ENCODE assay signal across 7 mouse cellular contexts in genomic region chr5:52833761-52834274, GRCm38 (mm10). TPM values are rescaled to one million over a fixed set of nuclear protein-coding genes. Genes with fewer than 3 reads are reported as not detected.
A peak's percentile ranks its signal among the peaks of the same experiment; 100 is the strongest.
DNase-seq lines count a peak whose midpoint lies in the region; ATAC-seq lines count a peak whose summit lies in the region.

Anapc4 (plus strand) TSS chr5:52834012.

- H3K4me3 ChIP-seq in embryonic facial prominence, embryonic 12.5 days, result peak within 1 kb of the TSS; percentile 84
- peak within 1 kb of the TSS; percentile 71 for H3K4me3 ChIP-seq in limb, embryonic 11.5 days (ENCODE audit: low read depth, low read length)
- H3K4me3 ChIP-seq in midbrain, embryonic 14.5 days (replicated peaks; ENCODE audit: low read depth, low read length), result peak within 1 kb of the TSS; percentile 68

- H3K27ac ChIP-seq in embryonic facial prominence, embryonic 12.5 days, result peak within 1 kb of the TSS; percentile 90
- peak within 1 kb of the TSS; percentile 80 for H3K27ac ChIP-seq in limb, embryonic 11.5 days (replicated peaks; ENCODE audit: low read depth, low read length)
- peak within 1 kb of the TSS; percentile 89 for H3K27ac ChIP-seq in midbrain, embryonic 14.5 days (replicated peaks; ENCODE audit: low read depth, low read length)

- ATAC-seq in embryonic facial prominence, embryonic 12.5 days (ENCODE audit: insufficient number of reproducible peaks, insufficient read depth, low FRiP score, low TSS enrichment), result peak; percentile 99
- peak; percentile 100 for ATAC-seq in limb, embryonic 11.5 days (ENCODE audit: insufficient number of reproducible peaks, low FRiP score, low TSS enrichment, low read depth)
- ATAC-seq in midbrain, embryonic 14.5 days (ENCODE audit: low FRiP score, low TSS enrichment), result peak; percentile 98

- peak within 1 kb of the TSS; percentile 67 for H3K4me2 ChIP-seq in embryonic facial prominence, embryonic 12.5 days (replicated peaks)
- H3K4me2 ChIP-seq in limb, embryonic 11.5 days (ENCODE audit: low read depth, severe bottlenecking), result peak within 1 kb of the TSS; percentile 75
- H3K4me2 ChIP-seq in midbrain, embryonic 14.5 days (ENCODE audit: low read length), result peak within 1 kb of the TSS; percentile 90

- 1% methylated on average over 50 of the region's 50 CpGs for WGBS in embryonic facial prominence, embryonic 12.5 days
- WGBS in limb, embryonic 11.5 days, result under 1% methylated on average over 50 of the region's 50 CpGs
- under 1% methylated on average over 50 of the region's 50 CpGs for WGBS in midbrain, embryonic 14.5 days

- peaks cover 7% of the 10 kb centered on the region for H3K4me1 ChIP-seq in embryonic facial prominence, embryonic 12.5 days
- peaks cover 11% of the 10 kb centered on the region for H3K4me1 ChIP-seq in limb, embryonic 11.5 days (ENCODE audit: control insufficient read depth, insufficient read depth, low read length)
- H3K4me1 ChIP-seq in midbrain, embryonic 14.5 days (ENCODE audit: control insufficient read depth, insufficient read depth, low read length), result peaks cover 21% of the 10 kb centered on the region

- DNase-seq in adrenal gland, postnatal 25 days, result peak; percentile 100
- peak; percentile 100 for DNase-seq in heart, adult 11 months
- peak; percentile 100 for DNase-seq in kidney, adult 18-20 months
- peak; percentile 100 for DNase-seq in limb, embryonic 11.5 days (ENCODE audit: low spot score)
- peak; percentile 99 for DNase-seq in midbrain, embryonic 14.5 days
- DNase-seq in spleen, adult 18-20 months, result peak; percentile 100

- H3K9me3 ChIP-seq in embryonic facial prominence, embryonic 12.5 days, result no peaks in the 10 kb centered on the region
- no peaks in the 10 kb centered on the region for H3K9me3 ChIP-seq in limb, embryonic 11.5 days (ENCODE audit: control insufficient read depth, low read length)
- no peaks in the 10 kb centered on the region for H3K9me3 ChIP-seq in midbrain, embryonic 14.5 days (ENCODE audit: control insufficient read depth, low read length)

- H3K9ac ChIP-seq in embryonic facial prominence, embryonic 12.5 days, result peak within 1 kb of the TSS; percentile 90
- H3K9ac ChIP-seq in limb, embryonic 11.5 days (ENCODE audit: low read length), result peak within 1 kb of the TSS; percentile 93
- H3K9ac ChIP-seq in midbrain, embryonic 14.5 days (replicated peaks; ENCODE audit: low read length), result peak within 1 kb of the TSS; percentile 95

- H3K36me3 ChIP-seq in embryonic facial prominence, embryonic 12.5 days, result peaks cover 22% of the 10 kb centered on the region
- H3K36me3 ChIP-seq in limb, embryonic 11.5 days (ENCODE audit: control insufficient read depth, insufficient read depth, low read length), result no peaks in the 10 kb centered on the region
- H3K36me3 ChIP-seq in midbrain, embryonic 14.5 days (ENCODE audit: control insufficient read depth, insufficient read depth, low read length), result peaks cover 21% of the 10 kb centered on the region

- no peaks in the 10 kb centered on the region for H3K27me3 ChIP-seq in embryonic facial prominence, embryonic 12.5 days
- H3K27me3 ChIP-seq in limb, embryonic 11.5 days (ENCODE audit: control insufficient read depth, insufficient read depth, low read length), result no peaks in the 10 kb centered on the region
- H3K27me3 ChIP-seq in midbrain, embryonic 14.5 days (ENCODE audit: control insufficient read depth, insufficient read depth, low read length), result no peaks in the 10 kb centered on the region

RNA-seq across cellular contexts. Expression of gene Anapc4, which starts in this region (rescaled TPM):
- 69.7 and 77.1 TPM in 2 replicates for total RNA-seq in adrenal gland, postnatal 25 days (2021)
- 127 and 128 TPM in 2 replicates for polyA plus RNA-seq in embryonic facial prominence, embryonic 12.5 days (2016; fragmentation: Nextera tagmentation; extraction: Ambion mirVana)
- polyA plus RNA-seq in limb, embryonic 11.5 days (2014; fragmentation: Nextera tagmentation; extraction: Ambion mirVana), result 129 and 133 TPM in 2 replicates
- 96.8 and 131 TPM in 2 replicates for polyA plus RNA-seq in midbrain, embryonic 14.5 days (2014; fragmentation: Nextera tagmentation; extraction: Ambion mirVana)

Comparison
In these comparisons a context has a peak if more than half of its experiments do, and no peak if none do; other contexts are left out.
1. Peak in every context shown above with its lines: DNase-seq, ATAC-seq, H3K4me3 ChIP-seq and H3K27ac ChIP-seq.